Mouse (Mus musculus) Muller cell, postnatal 12 days (primary cell): ENCODE measurements around the gene Spast.

Experiments used
- DNase-seq: peaks from one replicate; pipeline ENCODE4 v3.0.0-alpha.2; 2015; ENCODE audit errors: inconsistent ontology term

Gene Spast

DNA sequence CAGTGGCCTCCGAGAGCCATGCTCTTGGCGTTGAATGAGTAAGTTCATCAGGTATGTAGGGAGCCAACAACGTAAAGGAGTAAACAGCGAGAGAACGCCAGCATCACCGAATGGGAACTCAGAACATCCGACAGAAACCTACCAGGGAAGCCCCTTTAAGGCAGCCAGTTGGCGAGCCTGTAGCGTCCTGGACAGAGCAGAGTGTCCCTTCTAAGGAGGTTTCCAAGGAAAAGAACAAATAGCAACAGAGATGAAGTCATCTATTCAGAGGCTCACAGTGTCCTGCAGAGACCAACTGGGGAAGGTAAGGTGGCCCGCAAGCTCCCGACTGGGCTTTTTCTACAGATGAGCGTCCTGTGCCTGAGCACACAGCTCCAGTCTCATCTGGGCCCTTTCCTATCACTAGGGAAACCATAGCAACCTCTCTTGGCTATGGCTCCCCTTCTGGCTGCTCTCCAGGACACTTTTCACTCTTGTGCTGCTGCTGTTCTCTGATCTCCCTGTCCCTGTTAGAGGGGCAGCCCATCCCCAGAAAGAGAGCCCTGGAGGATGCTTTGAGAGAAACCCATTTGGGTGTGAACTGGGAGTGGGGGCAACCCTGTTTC is 85.7 kb downstream of the Spast start:
- no peak for DNase-seq

DNA sequence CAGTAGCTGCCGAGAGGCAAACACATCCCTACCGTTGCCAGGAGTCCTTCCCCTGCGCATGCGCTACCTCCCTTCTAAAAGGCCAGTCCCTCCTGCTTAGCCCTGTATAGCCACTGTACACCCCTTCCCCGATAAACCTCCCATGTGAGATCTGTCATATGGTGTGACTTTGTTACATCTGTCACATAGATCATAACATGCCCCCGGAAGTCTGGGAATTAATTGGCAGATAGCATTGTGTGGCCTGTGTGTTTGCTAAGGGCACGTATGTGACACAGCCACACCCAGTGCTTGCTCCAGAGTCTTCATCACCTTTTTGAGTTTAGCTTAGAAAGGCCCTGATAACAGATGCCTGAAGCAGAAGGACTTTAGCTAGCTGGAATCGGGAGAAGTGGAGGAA is 91.3 kb downstream of the Spast start:
- DNase-seq: no peak

DNA sequence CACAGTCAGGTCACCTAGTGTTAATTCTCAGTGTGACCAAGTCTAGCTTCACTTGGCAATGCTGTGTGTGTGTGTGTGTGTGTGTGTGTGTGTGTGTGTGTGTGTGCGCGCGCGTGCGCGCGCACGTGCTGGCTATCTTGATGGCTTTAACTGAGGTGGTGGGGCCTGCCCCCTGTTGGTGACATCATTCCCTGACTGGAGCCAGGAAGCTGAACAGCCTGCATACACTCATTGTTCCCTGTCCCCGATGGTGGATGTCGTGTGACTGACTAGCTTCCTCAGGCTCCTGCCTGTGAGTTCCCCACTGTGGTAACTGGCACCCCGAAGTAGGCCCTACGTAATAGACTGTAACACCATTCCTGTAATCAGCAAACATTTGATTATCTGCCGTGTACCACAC is 92.7 kb downstream of the Spast start:
- DNase-seq: peak; percentile 19

DNA sequence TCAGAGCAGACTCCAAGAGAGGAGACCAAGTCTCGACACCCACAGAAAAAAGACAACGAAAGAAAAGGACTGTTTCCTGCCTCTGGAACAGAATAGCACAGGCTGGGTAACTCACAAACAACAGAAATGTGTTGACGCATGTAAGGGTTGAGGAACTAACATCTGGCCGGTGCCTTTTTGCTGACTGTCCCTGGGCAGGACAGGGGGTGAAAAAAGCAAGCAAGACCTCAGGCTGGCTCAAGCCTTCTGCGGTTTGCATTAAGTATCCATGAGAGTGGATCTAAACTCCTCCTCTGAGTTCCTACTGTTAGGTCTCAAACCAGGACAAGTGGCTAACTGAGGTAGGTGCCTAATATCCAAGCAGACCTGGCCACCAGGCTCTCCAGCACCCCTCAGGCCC is 93.8 kb downstream of the Spast start:
- DNase-seq: no peak

DNA sequence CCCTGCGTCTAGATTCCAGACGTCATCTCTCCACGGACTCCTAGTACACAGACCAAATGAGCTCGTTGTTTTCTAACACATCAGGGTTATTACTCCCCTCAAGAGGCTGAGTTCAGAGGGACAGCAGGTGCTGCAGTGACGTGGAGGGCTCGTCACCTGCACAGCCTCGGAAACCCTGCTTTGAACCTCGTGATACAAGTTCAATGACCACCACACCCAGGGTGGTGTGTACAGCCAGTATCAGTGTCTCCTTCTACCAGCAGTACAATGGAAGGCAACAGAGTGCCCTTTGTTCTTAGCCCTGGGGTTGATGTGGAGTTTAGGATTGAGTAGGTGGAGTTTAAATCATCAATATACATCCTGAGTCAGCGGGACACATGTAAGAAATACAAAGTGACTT is 99.0 kb downstream of the Spast start:
- no peak for DNase-seq

DNA sequence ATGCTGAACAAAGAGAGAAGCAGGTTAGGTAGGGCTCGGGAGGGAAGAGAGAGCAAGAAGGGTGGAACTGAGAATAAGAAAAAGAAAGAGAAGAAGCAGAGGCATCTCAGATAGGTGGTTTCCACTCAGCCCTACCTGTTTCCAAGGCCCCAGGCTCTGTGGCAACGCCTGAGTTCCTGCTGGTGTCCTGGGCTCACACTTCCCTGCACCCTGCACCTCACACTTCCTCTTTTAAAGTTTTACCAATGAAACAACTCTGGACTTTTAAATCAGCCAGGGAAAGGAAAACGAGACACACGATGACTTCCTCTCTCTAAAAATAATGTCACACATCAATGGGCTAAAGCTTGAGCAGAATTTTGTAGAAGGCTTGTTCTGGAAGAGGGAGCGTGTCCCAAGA is 101.7 kb downstream of the Spast start:
- no peak for DNase-seq
